Mouse (Mus musculus): ENCODE results near the gene Dnpep.

The Dnpep gene

GRCm38 (mm10) chr1:75264091-75264880 lies 53.5 kb downstream of the Dnpep start, which contains the start of gene Ptprn:
Gene Ptprn, minus strand, starts transcription at chr1:75264502.
- DNase-seq (ENCODE audit: low spot score in 2 of 2): no peak

GRCm38 (mm10) chr1:75262969-75263951 lies 54.5 kb downstream of the Dnpep start:
- peak in 1 of 2 experiments; percentile 65 for DNase-seq (ENCODE audit: low spot score in 2 of 2)

- no peak for DNase-seq (ENCODE audit: low spot score in 2 of 2)
Observed at GRCm38 (mm10) chr1:75261278-75261677, 56.5 kb downstream of the Dnpep start.

All from thymus, postnatal 10 days (tissue).